Mouse (Mus musculus) G1E (cell line): ENCODE data around the gene Pard3.

Experiments used
- CTCF ChIP-seq: IDR thresholded peaks from 2 replicates; pipeline ENCODE4 v1.5.1; 2012; ENCODE audit warnings: low read depth, low read length, inconsistent platforms, mixed read lengths
- GATA1 ChIP-seq: IDR thresholded peaks from 2 replicates; pipeline ENCODE4 v1.6.1; 2012; ENCODE audit warnings: borderline replicate concordance, low read length, inconsistent platforms, mixed read lengths
- POLR2AphosphoS5 ChIP-seq: IDR thresholded peaks from 2 replicates; pipeline ENCODE4 v1.6.1; 2012; ENCODE audit warnings: low read depth, low read length, inconsistent platforms; ENCODE audit not compliant: insufficient replicate concordance

GRCm38 (mm10) chr8:127066501-127066900 lies 2.8 kb downstream of the Pard3 start:
- TF ChIP-seq CTCF (no peak), POLR2AphosphoS5 (no peak), GATA1 (no peak)
